ENCODE assay signal across 17 mouse cellular contexts in genomic region chr1:38497576-38497975, GRCm38 (mm10).
DNase-seq lines count a peak whose midpoint lies in the region; ATAC-seq lines count a peak whose summit lies in the region.
"Had no signal": no experiment of that assay in that cellular context is flagged by ENCODE, and none has a peak within 500 bp of the region (broad histone marks: within the 10 kb centered on the region; RNA-seq: fewer than 3 reads in every experiment).

No protein-coding gene starts in this region.

- peaks cover 53% of the 10 kb centered on the region for H3K4me1 ChIP-seq in hindbrain, embryonic 13.5 days (replicated peaks)
- no peaks in the 10 kb centered on the region for H3K4me1 ChIP-seq in hindbrain, embryonic 11.5 days (replicated peaks; ENCODE audit: control insufficient read depth, insufficient read depth, low read length)
- peaks cover 25% of the 10 kb centered on the region for H3K4me1 ChIP-seq in hindbrain, embryonic 14.5 days (replicated peaks; ENCODE audit: control insufficient read depth, insufficient read depth, low read length)
- H3K4me1 ChIP-seq in forebrain, embryonic 13.5 days, result peaks cover 35% of the 10 kb centered on the region

- DNase-seq in hindbrain, embryonic 11.5 days (ENCODE audit: low spot score), result no peak
- peak; percentile 37 for DNase-seq in retina, postnatal 1 day
- no peak for DNase-seq in retina, embryonic 14.5 days (ENCODE audit: low spot score)
- no peak for DNase-seq in hindbrain, embryonic 14.5 days (ENCODE audit: low spot score)
- DNase-seq: cerebellum, adult 8-10 months; gastrocnemius, postnatal 10 days; heart, adult 18-20 months; lung, adult 2 months; thymus, postnatal 25 days had no signal

- H3K9me3 ChIP-seq in hindbrain, embryonic 13.5 days, result no peaks in the 10 kb centered on the region
- H3K9me3 ChIP-seq in hindbrain, embryonic 11.5 days (ENCODE audit: control insufficient read depth, low read length), result no peaks in the 10 kb centered on the region
- no peaks in the 10 kb centered on the region for H3K9me3 ChIP-seq in hindbrain, embryonic 14.5 days (ENCODE audit: control insufficient read depth, low read length)
- no peaks in the 10 kb centered on the region for H3K9me3 ChIP-seq in forebrain, embryonic 13.5 days (replicated peaks)
- H3K9me3 ChIP-seq: forebrain, embryonic 12.5 days; liver, embryonic 12.5 days had no signal

- ATAC-seq in hindbrain, embryonic 13.5 days (ENCODE audit: low FRiP score), result no peak; the same call in 1 of the 2 replicates
- ATAC-seq in hindbrain, embryonic 11.5 days (ENCODE audit: low FRiP score), result no peak
- ATAC-seq in hindbrain, embryonic 14.5 days (ENCODE audit: low FRiP score), result no peak
- ATAC-seq in forebrain, embryonic 13.5 days, result no peak
- no peak for ATAC-seq in megakaryocyte, adult 5-6 weeks (ENCODE audit: poor library complexity, severe bottlenecking)
- ATAC-seq: intestine, postnatal 0 days; liver, embryonic 12.5 days had no signal

- H3K4me3 ChIP-seq in hindbrain, embryonic 13.5 days, result no peak overlapping the region
- no peak overlapping the region for H3K4me3 ChIP-seq in hindbrain, embryonic 11.5 days (ENCODE audit: low read depth, low read length)
- no peak overlapping the region for H3K4me3 ChIP-seq in hindbrain, embryonic 14.5 days (replicated peaks; ENCODE audit: low read length)
- no peak overlapping the region for H3K4me3 ChIP-seq in forebrain, embryonic 13.5 days
- H3K4me3 ChIP-seq: forebrain, embryonic 12.5 days; layer of hippocampus, adult 2 months; liver, embryonic 12.5 days; myocyte had no signal

- H3K27ac ChIP-seq in hindbrain, embryonic 13.5 days, result peak overlapping the region; percentile 74
- no peak overlapping the region for H3K27ac ChIP-seq in hindbrain, embryonic 11.5 days (ENCODE audit: low read depth, low read length)
- peak overlapping the region; percentile 62 for H3K27ac ChIP-seq in hindbrain, embryonic 14.5 days
- no peak overlapping the region for H3K27ac ChIP-seq in forebrain, embryonic 13.5 days
- H3K27ac ChIP-seq: liver, embryonic 12.5 days had no signal

- H3K9ac ChIP-seq in hindbrain, embryonic 13.5 days, result 0 out of 2 replicates have a peak overlapping the region, but pooled peaks have one; percentile 6
- no peak overlapping the region for H3K9ac ChIP-seq in hindbrain, embryonic 11.5 days (ENCODE audit: low read depth, low read length)
- no peak overlapping the region for H3K9ac ChIP-seq in hindbrain, embryonic 14.5 days
- H3K9ac ChIP-seq in forebrain, embryonic 13.5 days, result no peak overlapping the region
- H3K9ac ChIP-seq: forebrain, embryonic 12.5 days; liver, embryonic 12.5 days had no signal

- H3K36me3 ChIP-seq in hindbrain, embryonic 13.5 days, result no peaks in the 10 kb centered on the region
- H3K36me3 ChIP-seq in hindbrain, embryonic 11.5 days (ENCODE audit: control insufficient read depth, insufficient read depth, low read length), result no peaks in the 10 kb centered on the region
- H3K36me3 ChIP-seq in hindbrain, embryonic 14.5 days (replicated peaks; ENCODE audit: control insufficient read depth, insufficient read depth), result no peaks in the 10 kb centered on the region
- no peaks in the 10 kb centered on the region for H3K36me3 ChIP-seq in forebrain, embryonic 13.5 days (ENCODE audit: poor library complexity, severe bottlenecking)
- H3K36me3 ChIP-seq: forebrain, embryonic 12.5 days; liver, embryonic 12.5 days had no signal

- 26% methylated on average over 6 of the region's 6 CpGs for WGBS in hindbrain, embryonic 13.5 days
- 22% methylated on average over 6 of the region's 6 CpGs for WGBS in hindbrain, embryonic 11.5 days
- 19% methylated on average over 6 of the region's 6 CpGs for WGBS in hindbrain, embryonic 14.5 days
- WGBS in forebrain, embryonic 13.5 days, result 31% methylated on average over 6 of the region's 6 CpGs

- no peak overlapping the region for H3K4me2 ChIP-seq in hindbrain, embryonic 13.5 days
- H3K4me2 ChIP-seq in hindbrain, embryonic 11.5 days (replicated peaks; ENCODE audit: low read depth, low read length), result no peak overlapping the region
- H3K4me2 ChIP-seq in hindbrain, embryonic 14.5 days (replicated peaks), result no peak overlapping the region
- H3K4me2 ChIP-seq in forebrain, embryonic 13.5 days, result no peak overlapping the region
- H3K4me2 ChIP-seq: forebrain, embryonic 12.5 days; liver, embryonic 12.5 days had no signal

- H3K27me3 ChIP-seq in hindbrain, embryonic 13.5 days, result no peaks in the 10 kb centered on the region
- H3K27me3 ChIP-seq in hindbrain, embryonic 11.5 days (ENCODE audit: control insufficient read depth, insufficient read depth, low read length), result no peaks in the 10 kb centered on the region
- no peaks in the 10 kb centered on the region for H3K27me3 ChIP-seq in hindbrain, embryonic 14.5 days (ENCODE audit: control insufficient read depth, insufficient read depth, low read length)
- H3K27me3 ChIP-seq in forebrain, embryonic 13.5 days, result no peaks in the 10 kb centered on the region
- H3K27me3 ChIP-seq: forebrain, embryonic 12.5 days had no signal

Comparison
In these comparisons a context has a peak if more than half of its experiments do, and no peak if none do; other contexts are left out.
1. H3K27ac ChIP-seq: peak in hindbrain, embryonic 13.5 days (single experiment) and hindbrain, embryonic 14.5 days (single experiment); none in hindbrain, embryonic 11.5 days (single experiment) and forebrain, embryonic 13.5 days (single experiment).